Mouse (Mus musculus): ENCODE data around the gene Lcn11.

Gene Lcn11

GRCm38 (mm10) chr2:25824751-25825150 is 47.9 kb downstream of the Lcn11 start:
- no peak for DNase-seq (ENCODE audit: low read depth, low spot score)

- no peak for DNase-seq (ENCODE audit: low read depth, low spot score)
Measured at GRCm38 (mm10) chr2:25828344-25828947, 51.6 kb downstream of the Lcn11 start.

Data from ES-CJ7 (cell line).